Mouse (Mus musculus): Measurements from ENCODE around the gene Igfbpl1. TPM values are rescaled to one million over a fixed set of nuclear protein-coding genes. Genes with fewer than 3 reads are reported as not detected.

Igfbpl1 gene
- total RNA-seq, 2 experiments from 2014 or later: 0.18 to 0.89 TPM

GRCm38 (mm10) chr4:45767891-45768558 is 58.7 kb downstream of the Igfbpl1 start:
- DNase-seq (ENCODE audit: extremely low spot score in 1 of 2, low spot score in 2 of 2): no peak
- H3K4me3 ChIP-seq: no peak overlapping the region
- intact Hi-C loops (cut with DNase I): no loop called here
- TF ChIP-seq CTCF (IDR thresholded peaks at IDR 0.05): no peak
- H3K27ac ChIP-seq: no peak overlapping the region

- intact Hi-C loops (cut with DNase I): no loop called here
- no peak for DNase-seq (ENCODE audit: extremely low spot score in 1 of 2, low spot score in 2 of 2)
- Histone ChIP-seq H3K27ac (no peak overlapping the region), H3K4me3 (no peak overlapping the region)
- TF ChIP-seq CTCF (IDR thresholded peaks at IDR 0.05): no peak
These were observed 59.9 kb downstream of the Igfbpl1 start for GRCm38 (mm10) chr4:45766774-45767173.

GRCm38 (mm10) chr4:45765565-45766201 is 61.0 kb downstream of the Igfbpl1 start:
- Histone ChIP-seq H3K27ac (no peak overlapping the region), H3K4me3 (no peak overlapping the region)
- no peak for TF ChIP-seq CTCF (IDR thresholded peaks at IDR 0.05)
- DNase-seq (ENCODE audit: extremely low spot score in 1 of 2, low spot score in 2 of 2): no peak
- intact Hi-C loops (cut with DNase I): no loop called here

- intact Hi-C loops (cut with DNase I): no loop called here
- no peak overlapping the region for H3K27ac ChIP-seq
These were observed 61.6 kb downstream of the Igfbpl1 start for GRCm38 (mm10) chr4:45765121-45765564.

GRCm38 (mm10) chr4:45764141-45764494 is 62.6 kb downstream of the Igfbpl1 start:
- peak in 1 of 2 experiments; percentile 27 for DNase-seq (ENCODE audit: extremely low spot score in 1 of 2, low spot score in 2 of 2)
- H3K27ac ChIP-seq: no peak overlapping the region
- intact Hi-C loops (cut with DNase I): no loop called here

More at GRCm38 (mm10) chr4:45765121-45765564, 61.6 kb downstream of the Igfbpl1 start:
- no peak for TF ChIP-seq CTCF (IDR thresholded peaks at IDR 0.05)
- H3K4me3 ChIP-seq: no peak overlapping the region
- no peak for DNase-seq (ENCODE audit: extremely low spot score in 1 of 2, low spot score in 2 of 2)

GRCm38 (mm10) chr4:45763288-45764140 is 63.2 kb downstream of the Igfbpl1 start:
- H3K27ac ChIP-seq: no peak overlapping the region
- TF ChIP-seq CTCF (IDR thresholded peaks at IDR 0.05): no peak
- intact Hi-C loops (cut with DNase I): no loop called here
- H3K4me3 ChIP-seq: 0 out of 2 replicates have a peak overlapping the region, but pooled peaks have one; percentile 1
- DNase-seq (ENCODE audit: extremely low spot score in 1 of 2, low spot score in 2 of 2): no peak

More at GRCm38 (mm10) chr4:45764141-45764494, 62.6 kb downstream of the Igfbpl1 start:
- TF ChIP-seq CTCF (IDR thresholded peaks at IDR 0.05): no peak
- H3K4me3 ChIP-seq: 0 out of 2 replicates have a peak overlapping the region, but pooled peaks have one; percentile 1

- intact Hi-C loops (cut with DNase I): no loop called here
- Histone ChIP-seq H3K27ac (no peak overlapping the region), H3K4me3 (no peak overlapping the region)
- no peak for TF ChIP-seq CTCF (IDR thresholded peaks at IDR 0.05)
- no peak for DNase-seq (ENCODE audit: extremely low spot score in 1 of 2, low spot score in 2 of 2)
These were observed 64.1 kb downstream of the Igfbpl1 start for GRCm38 (mm10) chr4:45762600-45762999.

Other genes starting within 250 kb of the Igfbpl1 start
- 1 to 10 TPM; 4.9 to 5.2 TPM for gene Aldh1b1, start 27.9 kb downstream of the Igfbpl1 start, total RNA-seq (2021)
- not detected for gene Stra6l, start 21.7 kb upstream of the Igfbpl1 start, total RNA-seq (2021)
- under 1 TPM in 1 of 2 experiments, not detected in 1; 0.09 TPM for gene Ccdc180, start 63.4 kb upstream of the Igfbpl1 start, total RNA-seq (2021)
- gene Tdrd7, start 138.4 kb upstream of the Igfbpl1 start, total RNA-seq (2021): 10 to 100 TPM; 26.5 to 31.5 TPM
- 10 to 100 TPM; 45.5 to 49.1 TPM for gene Tmod1, start 212.0 kb upstream of the Igfbpl1 start, total RNA-seq (2021)